Mouse (Mus musculus) CD4-positive, CD25-positive, alpha-beta regulatory T cell, adult 2 months (primary cell): Measurements from ENCODE around the gene Chrng.

Source experiments
- DNase-seq: peaks from one replicate; pipeline ENCODE4 v3.0.0-alpha.2; 2012; ENCODE audit warnings: low read depth, low spot score

Chrng gene

DNA sequence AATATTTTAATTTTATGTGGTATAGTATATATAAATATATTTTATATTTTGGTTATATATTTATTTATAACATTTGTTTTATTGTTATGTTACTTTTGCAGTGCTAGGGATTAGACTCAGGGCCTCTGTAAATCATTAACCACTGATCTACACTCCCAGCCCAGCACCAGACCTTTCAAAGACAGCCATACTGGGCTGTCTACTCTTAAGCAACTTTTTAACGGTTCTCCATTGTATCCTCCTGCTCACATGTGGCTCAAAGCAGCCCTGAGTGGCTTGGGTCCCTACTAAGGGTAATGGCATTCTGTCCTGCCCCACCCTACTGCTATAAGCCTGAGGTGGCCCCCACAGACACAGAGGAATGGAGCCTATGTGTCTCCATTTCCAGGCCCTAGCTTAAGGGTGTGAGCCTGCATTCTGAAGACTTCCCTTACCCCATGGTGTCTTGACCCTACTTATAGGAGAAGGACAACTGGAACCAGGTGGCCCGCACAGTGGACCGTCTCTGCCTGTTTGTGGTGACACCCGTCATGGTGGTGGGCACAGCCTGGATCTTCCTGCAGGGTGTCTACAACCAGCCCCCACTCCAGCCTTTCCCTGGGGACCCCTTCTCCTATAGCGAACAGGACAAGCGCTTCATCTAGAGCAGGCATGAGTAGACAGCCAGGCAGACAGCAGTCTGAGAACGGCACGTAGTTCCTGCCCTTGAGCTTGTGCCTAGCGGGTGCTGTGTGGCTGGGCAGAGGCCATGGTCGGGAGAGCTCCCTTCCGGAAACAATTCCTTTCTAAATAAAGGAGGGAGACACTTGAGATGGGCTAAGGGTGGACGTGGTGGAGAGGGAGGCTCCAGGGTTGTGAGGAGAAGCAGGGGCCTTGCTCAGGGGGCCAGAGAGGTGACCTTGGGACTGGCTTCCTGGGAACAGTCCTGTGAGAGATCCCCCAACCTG, 6.1 kb upstream of the Chrng start:
- DNase-seq = no peak

- no peak for DNase-seq
Measured at GRCm38 (mm10) chr1:87200811-87201210, 3.6 kb upstream of the Chrng start.

GRCm38 (mm10) chr1:87201848-87202247, 2.6 kb upstream of the Chrng start:
- DNase-seq = no peak

- DNase-seq = no peak
Measured at GRCm38 (mm10) chr1:87203779-87204178, 678 bp upstream of the Chrng start.

DNA sequence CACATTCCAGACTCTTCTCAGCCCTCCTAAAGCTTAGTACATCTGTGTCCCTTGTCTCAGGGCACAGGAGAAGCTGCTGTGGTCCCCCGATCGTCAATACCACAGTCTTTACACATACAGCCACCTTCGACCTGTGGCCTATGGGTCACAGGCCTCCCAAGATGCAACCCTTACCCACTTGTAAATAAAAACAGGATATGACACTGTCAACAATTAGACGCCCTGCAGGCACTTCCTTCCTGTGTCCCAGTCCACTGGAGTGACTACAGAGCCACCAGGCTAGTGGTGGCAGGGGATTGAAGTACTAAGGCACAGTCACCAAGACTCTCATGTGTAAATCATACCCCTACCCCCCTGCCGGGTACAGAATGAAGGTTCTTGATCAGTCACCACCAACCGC, 581 bp downstream of the Chrng start:
- DNase-seq = no peak

DNA sequence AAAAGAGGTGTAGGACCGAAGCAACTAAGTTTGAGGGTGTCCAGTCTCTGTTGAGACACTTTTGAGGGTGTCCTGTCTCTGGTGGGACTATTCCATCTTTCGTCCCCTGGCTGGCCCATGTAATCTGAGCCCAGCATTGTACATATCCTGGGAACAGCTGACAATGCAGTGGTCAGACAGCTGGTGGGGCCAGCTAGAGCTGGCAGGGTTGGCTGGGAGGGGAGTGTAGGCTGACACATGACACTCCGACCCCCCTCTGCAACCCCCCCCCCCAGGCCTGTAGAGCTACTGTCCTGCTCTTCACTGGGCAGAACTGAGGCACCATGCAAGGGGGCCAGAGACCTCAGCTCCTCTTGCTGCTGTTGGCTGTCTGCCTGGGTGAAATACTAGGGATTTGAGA, 1.0 kb downstream of the Chrng start:
- DNase-seq = no peak

DNA sequence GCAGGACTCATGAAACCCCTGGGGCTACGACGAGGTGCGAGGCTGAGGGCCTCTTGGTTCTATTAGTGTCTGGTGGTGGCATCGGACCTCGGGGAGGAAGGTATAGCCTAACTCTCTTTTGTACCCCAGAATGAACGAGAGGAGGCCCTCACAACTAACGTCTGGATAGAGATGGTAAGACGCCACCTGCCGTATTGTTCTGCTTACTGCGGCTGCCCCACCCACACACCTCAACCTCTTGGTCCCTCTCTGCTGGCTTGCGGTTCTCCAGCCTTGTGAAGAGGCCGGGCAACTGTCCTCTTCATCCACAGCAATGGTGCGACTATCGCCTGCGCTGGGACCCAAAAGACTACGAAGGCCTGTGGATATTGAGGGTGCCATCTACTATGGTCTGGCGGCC, 1.9 kb downstream of the Chrng start:
- DNase-seq = peak; percentile 41

GRCm38 (mm10) chr1:87211431-87211830, 7.0 kb downstream of the Chrng start:
- DNase-seq = peak; percentile 21

DNA sequence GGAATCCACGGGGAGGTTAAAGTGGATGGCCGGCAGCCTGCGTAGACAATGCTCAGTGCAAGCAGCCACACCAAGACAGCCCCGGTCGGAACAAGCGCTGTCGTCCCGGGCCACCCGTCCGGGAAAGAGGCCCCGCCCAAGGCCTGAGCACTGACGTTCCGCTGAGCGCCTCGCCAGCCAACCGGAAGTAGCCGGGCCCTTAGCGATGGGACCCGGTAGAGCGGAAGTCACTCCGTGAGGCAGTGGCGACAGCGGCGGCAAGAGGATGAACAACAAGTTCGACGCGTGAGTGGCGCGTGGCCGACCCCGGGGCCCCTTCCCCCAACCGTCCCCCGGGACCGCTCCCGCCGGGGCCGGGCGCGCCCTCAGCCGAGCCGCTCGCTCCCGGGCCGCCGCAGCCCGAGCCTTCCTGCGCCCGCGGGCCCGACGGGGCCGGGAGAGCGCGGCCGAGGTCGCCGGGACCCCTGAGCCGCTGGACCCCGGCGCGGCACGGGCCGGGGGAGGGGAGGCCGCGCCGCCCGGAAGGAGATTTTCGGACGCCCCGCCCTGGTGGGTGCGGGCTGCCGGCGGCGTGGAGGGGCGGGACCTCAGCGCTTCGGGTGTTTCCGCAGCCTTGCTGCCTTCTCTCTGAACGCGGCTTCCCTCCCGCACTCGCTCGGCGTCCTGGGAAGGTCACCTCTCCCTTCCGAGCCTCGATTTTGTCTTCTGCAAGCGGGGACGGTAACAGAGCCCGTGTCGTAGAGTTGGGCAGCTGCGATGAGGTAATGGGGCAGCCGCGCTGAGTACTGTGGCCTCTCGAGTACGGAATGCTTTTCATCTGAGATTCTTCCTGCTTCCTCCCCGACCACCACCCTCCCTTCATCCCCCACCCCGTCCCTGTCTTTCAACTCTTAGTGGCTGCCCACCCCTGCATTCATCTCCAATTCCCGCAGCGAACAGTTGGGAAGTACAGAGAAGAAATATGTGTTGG, 9.6 kb downstream of the Chrng start, which contains the start of gene Eif4e2:
Eif4e2 (plus strand) TSS at position 180 of the 970 bp plus-strand sequence.
- DNase-seq = peak; percentile 96

- DNase-seq = peak; percentile 52
Measured at GRCm38 (mm10) chr1:87214748-87215147, 10.3 kb downstream of the Chrng start.

DNA sequence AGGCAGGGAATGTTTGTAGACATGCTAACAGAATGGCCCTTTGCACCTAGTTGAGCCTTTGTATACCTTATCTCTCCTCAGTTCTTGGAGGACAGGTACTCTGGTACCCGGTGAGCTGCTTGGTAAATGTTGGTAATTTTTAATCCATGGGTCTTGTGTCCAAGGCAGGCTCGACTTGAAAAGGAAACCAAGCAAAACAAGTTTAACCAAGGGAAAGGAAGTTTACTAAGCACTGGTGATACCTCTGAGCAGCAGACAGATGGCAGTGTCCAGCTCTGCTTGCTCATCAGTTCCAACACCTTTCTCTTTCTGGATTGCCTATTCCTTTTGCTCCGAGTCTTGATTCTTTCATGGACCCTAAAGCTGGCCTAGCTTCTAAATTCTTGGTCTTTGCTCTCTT, 13.5 kb downstream of the Chrng start:
- peak; percentile 52 for DNase-seq

DNA sequence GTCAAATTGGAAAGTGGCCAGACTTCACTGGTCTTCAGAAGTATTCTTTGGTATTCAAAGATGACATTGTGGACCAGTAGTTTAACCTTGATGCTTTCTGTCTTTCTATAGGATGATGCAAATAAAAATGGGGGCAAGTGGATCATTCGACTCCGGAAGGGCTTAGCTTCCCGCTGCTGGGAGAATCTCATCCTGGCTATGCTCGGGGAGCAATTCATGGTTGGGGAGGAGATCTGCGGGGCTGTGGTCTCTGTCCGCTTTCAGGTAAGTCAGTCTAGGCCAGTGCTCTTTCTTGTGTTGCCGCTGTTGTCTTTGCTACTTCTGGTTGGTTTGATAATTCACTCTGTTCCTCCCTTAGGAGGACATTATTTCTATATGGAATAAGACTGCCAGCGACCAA, 21.3 kb downstream of the Chrng start:
- DNase-seq = no peak

DNA sequence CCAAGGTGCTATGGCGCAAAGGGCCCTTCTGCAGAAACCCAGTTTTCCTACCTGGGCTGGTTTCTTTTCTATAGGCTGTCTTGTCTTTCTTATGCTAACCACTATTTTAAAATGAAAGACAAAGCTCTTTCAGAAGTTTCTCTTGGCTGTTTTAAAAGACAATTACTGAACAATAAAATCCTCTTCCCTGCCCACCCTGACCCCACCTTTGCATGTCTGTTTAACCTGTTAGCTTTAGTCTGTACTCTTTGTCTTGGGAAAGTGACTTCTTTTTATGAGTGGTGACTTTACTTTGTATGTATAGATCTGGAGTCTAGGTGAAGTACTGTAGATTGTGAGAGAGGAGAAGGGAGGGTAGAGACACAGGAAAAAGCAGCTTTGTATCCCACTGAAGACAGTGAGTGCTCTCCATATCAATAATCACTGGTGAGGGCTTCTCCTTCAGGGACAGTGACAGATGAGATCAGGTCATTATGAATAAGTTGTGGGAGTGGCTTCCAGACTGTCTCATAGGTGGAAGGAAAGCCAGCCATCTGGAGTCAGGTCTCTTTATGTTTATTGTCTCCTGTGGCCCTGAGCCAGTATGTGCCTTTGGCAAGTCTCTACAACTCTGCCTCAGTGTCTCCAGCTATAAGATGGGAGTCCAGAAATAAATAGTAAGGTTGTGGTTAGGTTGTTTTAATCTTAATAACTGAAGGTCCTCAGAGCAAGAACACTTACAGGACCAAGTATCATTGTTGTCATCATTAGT, 22.1 kb downstream of the Chrng start:
- DNase-seq = no peak

- no peak for DNase-seq
Measured at GRCm38 (mm10) chr1:87227160-87227550, 22.7 kb downstream of the Chrng start.

DNA sequence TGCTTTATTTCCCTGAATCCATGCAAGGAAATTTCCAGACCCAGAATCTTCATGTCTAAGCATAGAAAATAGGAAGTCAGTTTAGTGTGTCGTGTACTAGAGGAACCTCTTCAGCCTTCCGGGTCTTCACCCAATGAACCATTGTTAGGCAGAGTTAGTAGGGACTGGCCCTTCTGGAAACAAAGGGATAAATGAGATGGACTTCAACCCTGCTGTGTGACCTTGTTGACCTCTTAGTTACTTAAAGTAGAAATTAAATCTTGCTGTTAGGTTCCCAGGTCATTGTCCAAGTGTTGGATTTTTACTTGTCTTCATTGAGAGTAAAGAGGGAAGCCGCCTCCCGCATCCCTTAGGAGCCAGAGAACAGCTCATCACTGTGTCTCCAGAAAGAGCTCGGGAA, 26.1 kb downstream of the Chrng start:
- no peak for DNase-seq

DNA sequence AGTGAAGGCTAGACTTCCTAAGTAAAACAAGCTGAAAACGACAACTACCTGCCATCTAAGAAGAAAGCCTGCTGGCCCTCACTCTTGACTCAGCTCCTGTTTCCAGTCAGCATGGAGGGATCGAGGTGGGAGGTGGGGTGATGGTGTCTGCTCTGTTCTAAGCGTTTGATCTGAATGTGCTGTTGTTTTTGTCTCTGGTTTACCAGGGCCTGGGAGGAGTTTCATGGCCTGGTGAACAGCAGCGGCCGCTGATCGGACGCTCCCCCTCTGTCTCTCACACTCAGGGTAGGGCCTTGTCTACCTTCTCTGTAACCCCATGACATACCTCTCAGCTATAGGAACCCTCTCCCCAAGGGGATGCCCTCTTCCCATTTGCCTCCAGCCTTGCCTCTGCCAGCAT, 27.7 kb downstream of the Chrng start:
- DNase-seq = no peak

GRCm38 (mm10) chr1:87239056-87239455, 34.6 kb downstream of the Chrng start:
- DNase-seq = no peak

DNA sequence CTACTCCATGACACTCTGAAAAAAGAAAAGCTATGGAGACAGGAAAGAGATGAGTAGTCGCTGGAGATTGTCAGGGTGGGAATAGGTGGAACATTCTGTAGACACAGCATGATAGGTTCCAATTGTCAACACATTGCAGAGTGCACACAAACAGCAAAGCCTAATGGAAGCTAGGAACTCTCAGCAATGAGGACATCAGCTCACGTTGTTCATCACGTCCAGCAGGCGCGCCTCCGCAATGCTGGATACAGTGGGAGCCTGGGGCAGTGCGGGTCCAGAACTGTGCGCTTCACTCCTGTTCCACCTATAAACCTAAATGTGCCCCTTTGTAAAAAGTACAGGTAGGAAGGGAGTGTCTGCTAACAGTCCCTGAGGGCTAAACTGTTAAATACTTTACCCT, 38.6 kb downstream of the Chrng start:
- DNase-seq = no peak

DNA sequence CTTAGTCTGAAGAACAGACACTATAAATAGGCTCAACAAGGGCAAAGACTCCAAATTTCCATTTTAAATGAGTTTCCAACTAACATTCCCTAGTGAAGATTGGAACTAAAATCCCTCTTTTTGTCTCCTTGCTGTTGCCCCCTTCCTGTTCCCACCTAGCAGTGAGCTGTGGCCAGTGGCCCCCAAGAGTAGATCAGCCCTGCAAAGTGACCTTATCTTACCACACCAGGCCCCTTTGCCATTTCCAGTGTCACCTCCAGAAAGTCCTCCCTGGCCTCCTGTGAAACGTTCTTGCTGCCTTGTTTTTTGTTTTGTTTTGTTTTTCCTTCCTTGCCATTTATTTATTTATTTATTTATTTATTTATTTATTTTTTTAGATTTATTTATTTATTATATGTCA, 41.0 kb downstream of the Chrng start:
- no peak for DNase-seq

DNA sequence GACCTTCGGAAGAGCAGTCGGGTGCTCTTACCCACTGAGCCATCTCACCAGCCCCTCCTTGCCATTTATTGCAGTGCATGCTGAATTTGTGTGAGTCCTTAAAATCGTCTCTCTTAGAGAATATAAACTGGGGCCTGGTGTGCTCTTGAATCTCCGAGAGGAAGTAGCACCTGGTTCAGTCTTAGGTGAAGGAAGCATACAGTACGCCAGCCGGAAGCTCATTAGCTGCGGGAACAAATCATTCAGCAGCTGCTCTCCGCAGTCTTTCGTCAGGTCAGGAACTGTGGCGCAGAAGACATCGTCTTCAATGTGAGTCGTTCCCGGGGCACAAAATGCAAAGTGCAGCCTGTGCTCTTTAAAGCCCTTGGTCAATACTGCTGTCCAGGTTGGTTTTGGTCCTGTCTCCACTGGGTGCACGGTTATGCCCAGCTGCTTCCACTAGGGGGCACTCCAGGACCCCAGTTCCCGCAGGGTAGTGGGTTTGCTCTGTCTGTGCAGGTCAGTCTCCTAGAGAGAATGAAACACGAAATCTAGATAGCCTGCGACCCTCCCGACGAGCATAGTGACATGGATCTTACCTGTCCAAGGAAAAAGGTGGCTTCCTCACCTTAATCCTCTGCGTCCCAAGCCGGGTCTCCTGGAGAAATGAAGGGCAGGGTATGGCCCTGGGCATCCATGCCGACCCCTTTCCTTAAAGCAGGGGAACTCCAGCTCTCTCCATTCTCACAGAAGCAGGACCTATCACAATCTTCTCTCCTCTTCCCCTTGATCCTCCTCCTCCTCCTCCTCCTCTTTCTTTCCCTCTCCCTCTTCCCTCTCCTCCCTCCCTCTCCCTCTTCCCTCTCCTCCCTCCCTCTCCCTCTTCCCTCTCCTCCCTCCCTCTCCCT, 41.7 kb downstream of the Chrng start:
- DNase-seq = peak; percentile 75
